Mouse (Mus musculus): ENCODE results near the gene Chmp2a.

- TF ChIP-seq CTCF (IDR thresholded peaks at IDR 0.05; ENCODE audit: control insufficient read depth, insufficient read depth, insufficient read length): no peak
- no peak for TF ChIP-seq USF1 (IDR thresholded peaks at IDR 0.05; ENCODE audit: low read depth)
Observed at GRCm38 (mm10) chr7:13053001-13053400, 18.4 kb upstream of the Chmp2a start.
